Mouse (Mus musculus): ENCODE results near the gene Gtf3c3. TPM values are rescaled to one million over a fixed set of nuclear protein-coding genes. Genes with fewer than 3 reads are reported as not detected.

Gene Gtf3c3
- polyA plus RNA-seq, 1 experiment: 16.8 TPM

- no peaks in the 10 kb centered on the region for H3K27me3 ChIP-seq (ENCODE audit: control insufficient read depth, insufficient read depth, low read length)
- WGBS: 18% methylated on average over 6 of the region's 6 CpGs
- H3K27ac ChIP-seq (ENCODE audit: insufficient read depth, low read length): no peak overlapping the region
- peak in 1 of 2 experiments; percentile 14 for DNase-seq
- no peaks in the 10 kb centered on the region for H3K4me1 ChIP-seq (ENCODE audit: control insufficient read depth, insufficient read depth, low read length)
- no peak for TF ChIP-seq CTCF (IDR thresholded peaks at IDR 0.05; ENCODE audit: borderline replicate concordance, insufficient read depth, low read depth, low read length)
- no peak for TF ChIP-seq POLR2A (IDR thresholded peaks at IDR 0.05; ENCODE audit: borderline replicate concordance, insufficient read depth, low read length)
- H3K4me3 ChIP-seq (replicated peaks; ENCODE audit: insufficient read depth, low read depth, low read length): no peak overlapping the region
Measured at GRCm38 (mm10) chr1:54356566-54356965, 82.2 kb downstream of the Gtf3c3 start.

- no peak overlapping the region for H3K4me3 ChIP-seq (replicated peaks; ENCODE audit: insufficient read depth, low read depth, low read length)
- H3K4me1 ChIP-seq (ENCODE audit: control insufficient read depth, insufficient read depth, low read length): no peaks in the 10 kb centered on the region
- TF ChIP-seq CTCF (IDR thresholded peaks at IDR 0.05; ENCODE audit: borderline replicate concordance, insufficient read depth, low read depth, low read length): no peak
- TF ChIP-seq POLR2A (IDR thresholded peaks at IDR 0.05; ENCODE audit: borderline replicate concordance, insufficient read depth, low read length): no peak
- H3K27me3 ChIP-seq (ENCODE audit: control insufficient read depth, insufficient read depth, low read length): no peaks in the 10 kb centered on the region
- WGBS: 74% methylated on average over 5 of the region's 5 CpGs
- no peak overlapping the region for H3K27ac ChIP-seq (ENCODE audit: insufficient read depth, low read length)
- no peak for DNase-seq
Measured at GRCm38 (mm10) chr1:54355485-54355884, 83.3 kb downstream of the Gtf3c3 start.

- TF ChIP-seq POLR2A (IDR thresholded peaks at IDR 0.05; ENCODE audit: borderline replicate concordance, insufficient read depth, low read length) (no peak), CTCF (IDR thresholded peaks at IDR 0.05; ENCODE audit: borderline replicate concordance, insufficient read depth, low read depth, low read length) (no peak)
- H3K4me1 ChIP-seq (ENCODE audit: control insufficient read depth, insufficient read depth, low read length): no peaks in the 10 kb centered on the region
- no peak overlapping the region for H3K27ac ChIP-seq (ENCODE audit: insufficient read depth, low read length)
- no peak overlapping the region for H3K4me3 ChIP-seq (replicated peaks; ENCODE audit: insufficient read depth, low read depth, low read length)
- H3K27me3 ChIP-seq (ENCODE audit: control insufficient read depth, insufficient read depth, low read length): no peaks in the 10 kb centered on the region
- 92% methylated on average over 4 of the region's 4 CpGs for WGBS
- DNase-seq: no peak
Measured at GRCm38 (mm10) chr1:54354786-54355185, 84.0 kb downstream of the Gtf3c3 start.

Other genes with a start within 250 kb of the Gtf3c3 start
- 9.0 and 9.3 TPM in 2 replicates for gene Hecw2, start 243.8 kb downstream of the Gtf3c3 start, polyA plus RNA-seq (2012; rRNA removed)
- 0.24 and 0.31 TPM in 2 replicates for gene Ccdc150, start 188.3 kb downstream of the Gtf3c3 start, polyA plus RNA-seq (2012; rRNA removed)
- gene Pgap1, start 118.7 kb upstream of the Gtf3c3 start, polyA plus RNA-seq (2012; rRNA removed): 6.7 TPM in 2 replicates

All from cerebellum, adult 2 months (tissue).